Mouse (Mus musculus) olfactory bulb, adult 2 months (tissue): ENCODE data around the gene Chd1. TPM values are rescaled to one million over a fixed set of nuclear protein-coding genes. Genes with fewer than 3 reads are reported as not detected.

ENCODE experiments used
- H3K27ac ChIP-seq: fragments of 200-500 bp; 2 replicates; pipeline ENCODE4 v1.5.1; 2012; ENCODE audit warnings: low read depth, low read length; ENCODE audit not compliant: insufficient read depth
- H3K4me1 ChIP-seq: fragments of 200-500 bp; 2 replicates; pipeline ENCODE4 v1.6.1; 2012; ENCODE audit warnings: low read length; ENCODE audit not compliant: control insufficient read depth, insufficient read depth
- H3K4me3 ChIP-seq: fragments of 200-500 bp; 2 replicates; pipeline ENCODE4 v1.5.1; 2012; ENCODE audit warnings: mild to moderate bottlenecking, low read depth, low read length, moderate library complexity; ENCODE audit not compliant: insufficient read depth
- CTCF ChIP-seq: fragments of 200-500 bp; IDR thresholded peaks from 2 replicates; pipeline ENCODE4 v1.5.1; 2012; ENCODE audit warnings: low read depth, mild to moderate bottlenecking, low read length, moderate library complexity; ENCODE audit not compliant: insufficient read depth
- POLR2A ChIP-seq: fragments of 200-500 bp; IDR thresholded peaks from 2 replicates; pipeline ENCODE4 v1.6.1; 2012; ENCODE audit warnings: mild to moderate bottlenecking, low read depth, low read length, moderate library complexity; ENCODE audit not compliant: insufficient read depth
- WGBS: fragments of 180-500 bp; shearing (Covaris S2); methylation state at CpG from one replicate; pipeline ENCODE4 v1.1.7; 2018; 5-methylcytosine and 5-hydroxymethylcytosine counted together
- polyA plus RNA-seq: library from polyadenylated mRNA; stranded (reverse); fragments of >200 nt; gene quantifications from 2 replicates; pipeline ENCODE4 v1.2.4, GENCODE M21; 2012; ENCODE audit warnings: low replicate concordance; ENCODE audit not compliant: missing spikeins, insufficient read depth, insufficient read length

Chd1 gene
- polyA plus RNA-seq, 1 experiment = 235 TPM

DNA sequence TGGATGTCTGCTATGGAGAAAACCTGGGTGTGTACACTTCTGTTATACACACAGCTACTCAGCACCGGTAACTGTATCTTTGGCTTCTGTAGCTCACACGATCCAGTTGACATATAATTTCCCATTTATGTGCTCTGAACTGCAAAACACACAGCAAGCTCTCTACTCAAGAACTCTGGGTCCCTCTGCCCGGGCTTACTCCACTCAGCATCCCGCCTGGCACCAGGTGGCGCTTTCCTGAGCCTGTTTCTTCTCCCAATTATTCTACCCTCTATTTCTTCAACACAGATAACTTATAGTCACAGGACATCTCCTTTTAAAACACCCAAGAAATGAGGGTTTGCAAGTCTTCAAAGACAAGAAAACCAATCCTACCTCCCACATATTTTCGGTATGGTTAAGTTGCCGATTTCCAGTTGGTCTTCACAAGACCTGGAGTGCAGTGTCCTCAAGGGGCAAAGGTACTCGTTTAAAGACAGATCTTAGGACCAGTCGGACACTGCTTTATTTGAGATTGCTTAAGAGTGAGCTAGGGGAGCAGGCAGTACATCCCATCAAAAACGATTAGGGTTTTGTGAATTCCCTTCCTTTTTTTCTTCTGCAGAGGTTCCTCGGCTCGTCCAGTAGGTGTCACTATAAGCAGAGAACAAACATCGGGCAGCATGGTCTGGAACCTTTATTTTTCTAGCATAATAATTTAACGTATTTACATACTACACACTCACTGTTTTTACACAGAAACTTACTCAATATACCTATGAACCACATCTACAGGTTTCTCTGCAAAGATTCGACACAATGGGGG, 99.4 kb downstream of the Chd1 start:
- Histone ChIP-seq H3K4me1 (peaks cover 11% of the 10 kb centered on the region), H3K4me3 (no peak overlapping the region), H3K27ac (no peak overlapping the region)
- TF ChIP-seq CTCF (no peak), POLR2A (no peak)
- WGBS = 41% methylated on average over 15 of the region's 15 CpGs

DNA sequence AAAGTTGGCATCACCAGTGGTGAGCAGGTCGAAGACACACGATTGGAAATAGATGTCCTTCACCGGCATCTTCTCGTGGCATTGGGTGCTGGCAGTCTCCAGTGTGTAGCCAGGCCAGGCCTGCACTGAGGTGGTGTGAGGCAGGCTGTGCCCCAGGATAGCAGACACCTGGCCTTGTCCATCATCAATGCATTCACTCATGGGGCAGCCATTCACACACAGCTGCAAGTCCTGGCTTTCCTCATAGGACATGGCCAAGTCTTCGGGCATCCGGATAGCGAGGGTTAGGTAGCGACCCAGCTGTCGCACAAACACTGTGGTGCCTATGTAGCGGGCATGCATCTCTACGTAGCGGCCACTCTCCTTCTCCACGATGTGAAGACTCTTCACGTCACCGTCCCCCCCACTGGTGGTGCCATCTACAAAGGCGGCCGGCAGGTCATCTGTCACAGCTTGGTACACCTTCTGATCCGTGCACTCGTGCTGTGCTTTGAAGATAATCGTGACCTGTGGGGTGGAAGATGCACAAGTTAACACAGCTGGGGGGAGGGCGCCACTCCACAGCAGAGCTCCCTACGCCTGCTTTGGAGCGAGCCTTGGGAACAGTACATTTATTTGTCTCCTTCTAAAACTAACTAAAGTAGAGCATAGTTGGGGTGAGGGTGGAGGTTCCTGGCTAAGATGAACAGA, 102.7 kb downstream of the Chd1 start:
- WGBS = 78% methylated on average over 23 of the region's 23 CpGs
- TF ChIP-seq POLR2A (no peak), CTCF (no peak)
- Histone ChIP-seq H3K27ac (no peak overlapping the region), H3K4me1 (peaks cover 18% of the 10 kb centered on the region), H3K4me3 (no peak overlapping the region)

DNA sequence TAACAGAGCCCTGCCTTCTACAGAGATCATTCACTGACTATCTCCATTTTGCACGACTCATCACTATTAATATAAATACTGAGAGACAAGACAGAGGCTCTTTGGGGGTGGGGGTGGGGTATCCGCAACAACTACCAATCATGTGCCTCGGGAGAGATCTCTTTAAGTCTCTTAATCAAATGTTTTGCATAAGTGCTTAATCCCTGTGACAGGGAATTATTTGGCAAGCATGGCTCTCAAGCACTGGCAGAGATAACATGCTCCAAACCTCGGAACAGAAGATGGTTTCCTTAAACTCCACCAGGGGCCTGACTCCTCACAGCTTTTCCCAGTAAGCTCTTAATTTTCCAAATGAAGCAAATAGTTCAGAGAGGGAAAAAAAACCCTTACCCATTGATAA, 103.2 kb downstream of the Chd1 start:
- Histone ChIP-seq H3K4me1 (peaks cover 18% of the 10 kb centered on the region), H3K4me3 (no peak overlapping the region), H3K27ac (no peak overlapping the region)
- 30% methylated on average over 4 of the region's 4 CpGs for WGBS
- TF ChIP-seq POLR2A = no peak
- TF ChIP-seq CTCF = no peak

DNA sequence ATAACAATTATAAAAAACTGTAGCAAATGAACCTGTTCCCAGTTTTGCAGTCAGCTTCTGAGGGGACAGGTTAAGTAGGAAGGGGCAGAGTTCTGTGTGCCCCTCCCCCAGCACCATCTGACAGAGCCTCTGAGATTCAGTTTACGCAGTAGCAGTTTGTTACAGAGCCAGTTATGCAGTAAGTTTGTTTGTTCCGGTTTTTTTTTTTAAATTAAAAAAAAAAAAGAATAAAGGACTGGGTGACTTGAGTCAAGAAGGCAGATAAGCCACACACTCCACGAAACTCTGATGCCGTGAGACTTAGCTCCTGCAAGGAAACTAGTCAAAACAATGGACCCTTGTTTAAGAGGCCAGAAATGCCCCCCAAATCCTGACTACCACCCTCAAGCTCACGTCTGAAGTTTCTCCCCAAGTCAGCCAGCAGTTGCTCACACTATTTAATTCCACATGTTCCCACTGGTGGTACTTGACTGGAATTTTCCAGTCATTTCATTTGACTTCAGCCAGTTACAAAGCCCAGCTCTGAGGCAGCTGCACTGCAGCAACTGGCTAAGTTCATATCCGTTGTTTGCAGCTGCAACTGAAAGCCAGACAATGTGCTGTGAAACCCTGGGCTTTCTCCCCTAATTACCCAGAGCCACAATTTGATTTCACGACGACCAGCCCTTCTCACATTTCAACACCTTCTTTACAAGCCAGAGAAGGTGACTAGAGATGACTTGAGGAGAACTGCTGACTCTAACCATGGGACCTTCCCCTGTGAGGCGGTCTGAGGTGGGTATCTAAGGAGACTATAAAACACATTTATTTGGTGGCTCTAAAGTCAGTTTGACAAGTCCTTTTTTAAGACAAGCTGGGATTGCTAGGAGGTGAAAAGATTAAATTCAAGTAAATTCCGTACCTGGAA, 104.0 kb downstream of the Chd1 start:
- 27% methylated on average over 10 of the region's 10 CpGs for WGBS
- no peak for TF ChIP-seq POLR2A
- no peak for TF ChIP-seq CTCF
- H3K4me1 ChIP-seq = peaks cover 18% of the 10 kb centered on the region

DNA sequence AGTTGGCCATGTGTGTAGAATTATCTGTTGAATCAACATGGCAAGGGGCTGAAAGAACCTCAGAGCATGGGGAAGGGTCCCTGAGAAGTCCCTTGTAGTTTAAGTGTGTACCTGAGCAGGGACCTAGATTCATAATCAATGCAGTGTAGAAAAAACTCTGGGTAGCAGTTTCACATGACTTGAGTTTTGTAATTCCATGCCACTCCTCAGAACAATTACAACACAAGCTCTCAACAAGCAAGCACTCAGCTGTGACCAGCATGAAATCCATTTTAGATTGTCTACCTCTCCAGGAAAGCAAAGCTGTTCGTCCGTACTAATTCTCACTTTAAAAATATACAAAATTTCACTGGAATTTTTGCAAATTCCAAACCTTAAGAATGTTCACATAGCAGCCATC, 105.2 kb downstream of the Chd1 start:
- no peak for TF ChIP-seq CTCF
- no peak for TF ChIP-seq POLR2A
- 49% methylated on average over 2 of the region's 2 CpGs for WGBS
- H3K4me3 ChIP-seq = no peak overlapping the region
- no peak overlapping the region for H3K27ac ChIP-seq
- H3K4me1 ChIP-seq = peaks cover 21% of the 10 kb centered on the region

More for the DNA sequence above, 104.0 kb downstream of the Chd1 start:
- peak overlapping the region; percentile 2; the same call in 1 of the 2 replicates for H3K27ac ChIP-seq
- H3K4me3 ChIP-seq = no peak overlapping the region

DNA sequence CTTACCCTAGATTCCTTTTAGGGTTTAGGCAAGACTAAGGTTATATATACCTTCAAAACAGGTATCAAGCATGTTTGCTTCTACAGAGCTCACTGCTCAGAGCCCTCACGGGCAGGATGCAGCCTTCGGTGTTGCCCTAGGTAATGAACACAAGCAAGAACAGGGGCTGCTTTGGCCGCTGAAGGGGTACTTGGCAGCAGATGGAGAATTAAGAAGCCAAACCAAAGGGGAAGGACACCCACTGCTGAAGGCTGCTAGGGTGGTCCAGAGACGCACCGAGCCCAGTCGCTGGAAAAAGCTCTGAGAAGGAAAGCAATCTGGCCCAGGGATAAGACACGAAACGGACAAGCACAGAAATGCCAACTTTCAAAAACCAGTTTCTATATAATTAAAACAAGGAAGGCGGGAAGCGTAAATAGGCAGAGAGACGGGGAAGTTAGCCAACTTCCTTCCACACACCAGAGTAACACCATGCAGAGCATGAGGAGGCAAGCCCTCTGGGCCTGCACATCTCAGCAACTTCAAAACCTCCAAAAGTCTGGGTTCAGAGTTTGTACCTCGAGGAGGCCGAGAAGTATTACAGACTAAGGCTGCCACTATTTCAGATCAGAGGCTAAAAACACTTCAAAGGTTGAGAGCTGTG, 107.5 kb downstream of the Chd1 start:
- Histone ChIP-seq H3K4me1 (peaks cover 24% of the 10 kb centered on the region), H3K4me3 (no peak overlapping the region), H3K27ac (no peak overlapping the region)
- 40% methylated on average over 13 of the region's 13 CpGs for WGBS
- TF ChIP-seq CTCF = no peak
- no peak for TF ChIP-seq POLR2A

DNA sequence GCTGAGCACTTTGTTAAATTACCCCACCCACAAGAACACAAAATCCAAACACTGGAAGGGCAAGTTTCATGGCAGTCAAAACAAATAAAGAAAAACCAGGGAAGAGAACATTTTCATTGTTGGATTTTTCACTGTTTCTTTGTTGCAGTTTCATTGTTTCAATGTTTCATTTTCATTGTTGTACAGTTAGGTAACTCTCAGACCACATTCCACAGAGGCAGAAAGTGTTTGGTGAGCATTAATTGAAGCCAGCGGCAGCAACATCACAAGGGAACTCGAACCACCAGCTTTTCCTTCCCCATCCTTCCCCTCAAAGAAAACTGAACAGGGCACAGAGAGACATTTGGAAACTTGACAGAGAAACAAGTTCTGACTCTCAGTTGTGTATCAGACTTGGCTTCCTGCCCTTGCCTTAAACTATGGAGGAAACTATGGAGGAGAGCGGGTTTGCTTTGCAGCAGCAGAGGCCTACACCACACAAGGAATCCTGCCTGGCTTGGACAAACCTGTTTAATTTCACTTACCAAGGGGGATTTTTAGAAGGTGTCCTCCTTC, 109.0 kb downstream of the Chd1 start:
- TF ChIP-seq CTCF = no peak
- no peak for TF ChIP-seq POLR2A
- WGBS = 39% methylated on average over 3 of the region's 3 CpGs
- Histone ChIP-seq H3K27ac (no peak overlapping the region), H3K4me1 (peaks cover 21% of the 10 kb centered on the region), H3K4me3 (no peak overlapping the region)
